Mouse (Mus musculus): ENCODE measurements around the gene Cenpp.

Cenpp gene

GRCm38 (mm10) chr13:49461458-49462132 lies 191.0 kb downstream of the Cenpp start:
- DNase-seq (ENCODE audit: low spot score in 2 of 2) = no peak

GRCm38 (mm10) chr13:49460692-49461414 lies 191.7 kb downstream of the Cenpp start:
- no peak for DNase-seq (ENCODE audit: low spot score in 2 of 2)

- no peak for DNase-seq (ENCODE audit: low spot score in 2 of 2)
Observed at GRCm38 (mm10) chr13:49460276-49460675, 192.3 kb downstream of the Cenpp start.

DNA sequence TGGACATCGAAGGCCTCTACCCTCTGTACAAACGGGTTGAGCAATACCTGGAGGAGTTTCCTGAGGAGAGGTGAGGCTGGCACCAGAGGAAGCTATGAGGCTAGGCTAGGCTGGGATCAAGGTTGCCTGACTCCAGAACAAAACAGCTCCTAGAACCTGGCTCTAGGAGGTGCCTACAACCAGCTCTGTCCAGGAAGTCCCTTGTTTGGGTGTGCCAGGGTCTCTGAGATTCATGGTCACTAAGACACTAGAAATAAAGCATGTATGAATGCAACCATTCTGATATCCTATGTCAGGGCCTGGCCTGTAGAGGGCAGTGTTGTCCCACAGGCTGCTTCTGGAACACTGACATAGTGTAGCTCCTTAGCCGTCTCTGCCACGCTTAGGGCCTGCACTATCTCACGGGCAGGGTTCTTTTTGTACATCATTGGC lies 203.3 kb downstream of the Cenpp start:
- peak; percentile 70 to 88 for DNase-seq (ENCODE audit: low spot score in 2 of 2)

GRCm38 (mm10) chr13:49444451-49444850 lies 208.1 kb downstream of the Cenpp start:
- DNase-seq (ENCODE audit: low spot score in 2 of 2) = no peak

DNA sequence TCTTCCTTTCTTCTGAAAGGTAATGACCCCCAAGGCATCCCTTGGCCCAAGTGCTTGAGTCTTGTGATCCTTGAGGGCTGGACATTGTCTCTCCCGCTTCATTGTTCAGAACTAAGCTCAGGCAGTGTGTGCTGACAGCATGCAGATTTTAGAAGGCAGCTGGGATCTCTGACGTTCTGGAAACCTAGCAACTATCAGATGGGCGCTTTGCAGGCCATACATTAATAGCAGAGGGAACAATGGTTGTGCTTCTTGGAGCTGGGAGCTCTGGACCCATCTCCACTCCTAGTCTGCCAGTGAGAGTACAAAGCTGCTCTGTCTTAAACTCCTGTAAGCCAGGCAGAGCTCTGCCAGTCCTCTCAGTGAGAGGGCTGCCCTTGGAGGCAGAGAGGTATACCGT lies 216.4 kb downstream of the Cenpp start:
- DNase-seq (ENCODE audit: low spot score in 2 of 2) = no peak

DNA sequence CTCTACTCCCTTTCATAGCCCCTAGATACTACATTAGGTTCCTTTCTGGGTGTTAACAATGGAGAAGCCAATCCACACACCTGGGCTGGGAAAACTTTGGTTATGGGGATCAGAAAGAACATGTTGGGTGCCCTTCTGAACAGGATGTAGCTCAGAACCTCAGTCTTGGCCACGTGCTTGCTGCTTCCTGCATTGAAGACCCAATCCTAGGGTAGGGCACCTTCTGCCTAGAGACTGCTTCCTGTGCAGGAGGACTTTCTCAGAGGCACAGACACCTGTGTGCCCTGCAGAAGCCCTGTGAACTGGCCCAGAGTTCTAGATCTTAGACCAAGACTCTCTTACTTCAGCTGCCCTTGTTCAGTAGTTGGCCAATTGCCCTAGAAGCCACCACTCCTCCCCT lies 216.8 kb downstream of the Cenpp start:
- DNase-seq (ENCODE audit: low spot score in 2 of 2) = no peak

- DNase-seq (ENCODE audit: low spot score in 2 of 2) = no peak
Observed at GRCm38 (mm10) chr13:49433268-49434029, 219.1 kb downstream of the Cenpp start.

GRCm38 (mm10) chr13:49430529-49430928 lies 222.1 kb downstream of the Cenpp start:
- DNase-seq (ENCODE audit: low spot score in 2 of 2) = no peak

GRCm38 (mm10) chr13:49428042-49428675 lies 224.4 kb downstream of the Cenpp start:
- no peak for DNase-seq (ENCODE audit: low spot score in 2 of 2)

DNA sequence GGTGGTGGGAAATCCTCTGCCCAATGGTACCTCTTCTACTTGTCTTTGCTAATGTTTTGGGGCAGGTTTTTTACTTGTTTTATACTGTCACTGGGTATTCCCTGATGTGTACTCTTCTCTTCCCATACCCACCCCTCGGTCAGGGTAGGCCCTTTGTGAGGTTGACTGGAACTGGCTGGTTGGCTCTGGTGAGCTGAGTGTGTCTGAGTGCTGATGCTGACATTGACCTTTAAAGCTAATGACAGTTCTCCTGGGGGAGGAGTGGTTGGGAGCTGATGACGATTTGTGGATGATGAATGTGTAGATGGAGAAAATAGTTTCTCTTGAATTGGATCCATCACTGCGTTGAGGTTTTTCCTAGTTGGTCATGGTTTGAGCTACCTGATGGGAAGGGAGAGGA lies 225.8 kb downstream of the Cenpp start:
- no peak for DNase-seq (ENCODE audit: low spot score in 2 of 2)

GRCm38 (mm10) chr13:49421959-49422358 lies 230.6 kb downstream of the Cenpp start:
- no peak for DNase-seq (ENCODE audit: low spot score in 2 of 2)

- DNase-seq (ENCODE audit: low spot score in 2 of 2) = no peak
Observed at GRCm38 (mm10) chr13:49421606-49421917, 231.0 kb downstream of the Cenpp start.

- peak; percentile 98 for DNase-seq (ENCODE audit: low spot score in 2 of 2)
Observed at GRCm38 (mm10) chr13:49420754-49421605, 231.6 kb downstream of the Cenpp start, which contains the start of gene Ippk. Ippk (plus strand) TSS chr13:49421249.

Data from spleen, postnatal 4 days (tissue).